Comparison of ENCODE assay signal across 13 mouse cellular contexts in genomic region chr2:103932025-103932424, GRCm38 (mm10). TPM values are rescaled to one million over a fixed set of nuclear protein-coding genes. Genes with fewer than 3 reads are reported as not detected.
A peak's percentile ranks its signal among the peaks of the same experiment; 100 is the strongest.
DNase-seq lines count a peak whose midpoint lies in the region; ATAC-seq and TF ChIP-seq lines count a peak whose summit lies in the region.
"Had no signal": no experiment of that assay in that cellular context is flagged by ENCODE, and none has a peak within 500 bp of the region (broad histone marks: within the 10 kb centered on the region; RNA-seq: fewer than 3 reads in every experiment).

No protein-coding gene starts in this region.

- H3K4me3 ChIP-seq in heart, embryonic 12.5 days: no peak overlapping the region
- H3K4me3 ChIP-seq in erythroblast, embryonic 14.5 days (replicated peaks): peak overlapping the region; percentile 25
- H3K4me3 ChIP-seq in liver, embryonic 16.5 days (ENCODE audit: low read depth, low read length): no peak overlapping the region
- H3K4me3 ChIP-seq in hindbrain, postnatal 0 days (ENCODE audit: low read length): no peak overlapping the region
- H3K4me3 ChIP-seq: heart, adult 2 months; hindbrain, embryonic 15.5 days had no signal

- H3K27ac ChIP-seq in heart, embryonic 12.5 days (ENCODE audit: poor library complexity, severe bottlenecking): no peak overlapping the region
- H3K27ac ChIP-seq in liver, embryonic 16.5 days (ENCODE audit: low read length): peak overlapping the region; percentile 37; the same call in 1 of the 2 replicates
- no peak overlapping the region for H3K27ac ChIP-seq in hindbrain, postnatal 0 days
- H3K27ac ChIP-seq: hindbrain, embryonic 15.5 days; macrophage had no signal

- H3K27me3 ChIP-seq in heart, embryonic 12.5 days (replicated peaks): 0 out of 2 replicates have a peak, but pooled peaks cover 3% of the 10 kb centered on the region
- no peaks in the 10 kb centered on the region for H3K27me3 ChIP-seq in erythroblast, embryonic 14.5 days (ENCODE audit: control insufficient read depth)
- no peaks in the 10 kb centered on the region for H3K27me3 ChIP-seq in liver, embryonic 16.5 days (ENCODE audit: control insufficient read depth, insufficient read depth, low read depth, low read length)
- no peaks in the 10 kb centered on the region for H3K27me3 ChIP-seq in hindbrain, postnatal 0 days (ENCODE audit: insufficient read depth, low read length)
- H3K27me3 ChIP-seq: hindbrain, embryonic 15.5 days had no signal

- no peaks in the 10 kb centered on the region for H3K9me3 ChIP-seq in heart, embryonic 12.5 days (replicated peaks)
- H3K9me3 ChIP-seq in erythroblast, embryonic 14.5 days (ENCODE audit: control insufficient read depth, low read length): no peaks in the 10 kb centered on the region
- no peaks in the 10 kb centered on the region for H3K9me3 ChIP-seq in liver, embryonic 16.5 days (replicated peaks; ENCODE audit: control insufficient read depth, low read length)
- no peaks in the 10 kb centered on the region for H3K9me3 ChIP-seq in hindbrain, postnatal 0 days (ENCODE audit: low read length)
- H3K9me3 ChIP-seq: hindbrain, embryonic 15.5 days had no signal

- H3K4me2 ChIP-seq in heart, embryonic 12.5 days: no peak overlapping the region
- H3K4me2 ChIP-seq in liver, embryonic 16.5 days (ENCODE audit: low read depth, low read length): peak overlapping the region; percentile 37
- H3K4me2 ChIP-seq in hindbrain, postnatal 0 days (ENCODE audit: low read depth, low read length): no peak overlapping the region
- H3K4me2 ChIP-seq: hindbrain, embryonic 15.5 days had no signal

- TF ChIP-seq CTCF in hindbrain, postnatal 0 days (IDR thresholded peaks at IDR 0.05; ENCODE audit: low read depth): no peak

- no peak overlapping the region for H3K9ac ChIP-seq in heart, embryonic 12.5 days
- 0 out of 2 replicates have a peak overlapping the region, but pooled peaks have one; percentile 26 for H3K9ac ChIP-seq in liver, embryonic 16.5 days (ENCODE audit: low read depth, low read length)
- H3K9ac ChIP-seq in hindbrain, postnatal 0 days (replicated peaks; ENCODE audit: low read length): no peak overlapping the region
- H3K9ac ChIP-seq: hindbrain, embryonic 15.5 days had no signal

- WGBS in heart, embryonic 12.5 days: 61% methylated on average over 2 of the region's 2 CpGs
- 13% methylated on average over 2 of the region's 2 CpGs for WGBS in liver, embryonic 16.5 days (ENCODE audit: insufficient replicate concordance)
- WGBS in hindbrain, postnatal 0 days: 38% methylated on average over 2 of the region's 2 CpGs

- intact Hi-C loops in heart, postnatal 14 days (cut with DNase I): no loop called here

- no peaks in the 10 kb centered on the region for H3K36me3 ChIP-seq in heart, embryonic 12.5 days
- peaks cover 6% of the 10 kb centered on the region for H3K36me3 ChIP-seq in erythroblast, embryonic 14.5 days (ENCODE audit: control insufficient read depth)
- H3K36me3 ChIP-seq in liver, embryonic 16.5 days (ENCODE audit: control insufficient read depth, insufficient read depth): no peaks in the 10 kb centered on the region
- H3K36me3 ChIP-seq in hindbrain, postnatal 0 days (ENCODE audit: insufficient read depth, low read length): no peaks in the 10 kb centered on the region
- H3K36me3 ChIP-seq: hindbrain, embryonic 15.5 days had no signal

- no peak for ATAC-seq in heart, embryonic 12.5 days (ENCODE audit: insufficient number of reproducible peaks, low FRiP score)
- peak; percentile 77 for ATAC-seq in liver, embryonic 16.5 days (ENCODE audit: low read depth)
- ATAC-seq in hindbrain, postnatal 0 days: no peak
- ATAC-seq: forebrain, embryonic 16.5 days had no signal

- peak; percentile 44 to 47 for DNase-seq in heart, adult 9 months (ENCODE audit: low spot score in 2 of 2)
- peak; percentile 8 to 20 for DNase-seq in heart, postnatal 14 days
- DNase-seq in hindbrain, postnatal 0 days (ENCODE audit: low spot score): no peak
- no peak for DNase-seq in adrenal gland, postnatal 14 days
- no peak for DNase-seq in testis, postnatal 14 days (ENCODE audit: low spot score)
- DNase-seq: lung, adult 2 months had no signal

- H3K4me1 ChIP-seq in heart, embryonic 12.5 days (replicated peaks): peaks cover 18% of the 10 kb centered on the region
- H3K4me1 ChIP-seq in erythroblast, embryonic 14.5 days (ENCODE audit: control insufficient read depth): peaks cover 74% of the 10 kb centered on the region
- peaks cover 23% of the 10 kb centered on the region for H3K4me1 ChIP-seq in liver, embryonic 16.5 days (ENCODE audit: control insufficient read depth, low read depth, low read length)
- H3K4me1 ChIP-seq in hindbrain, postnatal 0 days (ENCODE audit: insufficient read depth, low read length): 0 out of 2 replicates have a peak, but pooled peaks cover 3% of the 10 kb centered on the region

RNA-seq across cellular contexts. Expression of gene Lmo2, which starts 25.8 kb away (rescaled TPM):
- polyA plus RNA-seq in heart, embryonic 12.5 days (2016; fragmentation: Nextera tagmentation; extraction: Ambion mirVana): 22.3 and 24.9 TPM in 2 replicates
- polyA plus RNA-seq in erythroblast, embryonic 14.5 days (2012): 141 and 161 TPM in 2 replicates
- total RNA-seq in heart, postnatal 14 days (2021): 10 to 100 TPM; 16.9 to 22.2 TPM
- 126 and 128 TPM in 2 replicates for polyA plus RNA-seq in liver, embryonic 16.5 days (2015; fragmentation: Nextera tagmentation; extraction: Ambion mirVana)
- 25.7 and 28.0 TPM in 2 replicates for total RNA-seq in hindbrain, postnatal 0 days (2014; rRNA removed)
- polyA plus RNA-seq in hindbrain, postnatal 0 days (2015; fragmentation: Nextera tagmentation; extraction: Ambion mirVana): 31.2 TPM in 2 replicates
- total RNA-seq in adrenal gland, postnatal 14 days (2021): 28.5 and 30.2 TPM in 2 replicates

Comparison
In these comparisons a context has a peak if more than half of its experiments do, and no peak if none do; other contexts are left out.
1. DNase-seq: peak in heart, adult 9 months (2 of 2) and heart, postnatal 14 days (2 of 2); none in hindbrain, postnatal 0 days (single experiment), adrenal gland, postnatal 14 days (single experiment) and testis, postnatal 14 days (single experiment).